13 mouse cellular contexts compared by ENCODE assay signal in the genomic region with DNA sequence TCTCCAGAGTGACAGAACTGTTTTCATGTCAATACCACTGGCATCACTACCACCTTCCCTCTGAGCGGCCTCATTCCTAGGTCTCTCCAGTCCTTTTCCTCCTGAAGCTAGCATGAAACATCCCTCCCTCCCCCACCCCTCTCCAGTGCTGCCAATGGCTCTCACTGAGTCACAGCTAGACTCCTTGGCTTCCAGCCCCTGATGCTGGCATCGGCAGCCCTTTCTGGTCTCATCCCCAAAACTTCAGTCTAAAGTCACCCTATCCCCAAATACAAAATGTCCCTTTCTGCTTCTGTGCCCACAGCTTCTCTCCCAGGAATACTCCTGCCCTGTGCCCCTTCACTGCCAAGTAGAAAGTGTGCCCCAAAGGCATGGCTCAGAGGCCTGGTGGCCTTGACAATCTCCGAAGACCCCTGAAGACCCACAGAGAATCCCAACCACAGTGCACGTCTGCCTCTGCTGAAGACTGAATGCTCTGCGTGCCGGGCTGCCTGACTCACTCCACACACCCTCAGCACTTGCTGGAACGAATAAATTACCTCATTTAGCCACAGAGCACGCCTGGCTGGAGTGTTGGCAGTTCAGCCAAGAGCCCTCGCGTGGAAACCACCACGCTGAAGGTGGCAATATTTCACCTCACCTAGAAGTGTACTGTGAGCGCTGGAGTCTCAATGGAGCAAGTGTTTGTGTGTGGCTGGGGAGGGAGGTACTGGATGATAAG. TPM values are rescaled to one million over a fixed set of nuclear protein-coding genes. Genes with fewer than 3 reads are reported as not detected.
DNase-seq lines count a peak whose midpoint lies in the region; ATAC-seq and TF ChIP-seq lines count a peak whose summit lies in the region.
"Had no signal": no experiment of that assay in that cellular context is flagged by ENCODE, and none has a peak within 500 bp of the region (broad histone marks: within the 10 kb centered on the region; RNA-seq: fewer than 3 reads in every experiment).

No protein-coding gene starts in this region.

- ATAC-seq in lung, postnatal 0 days: peak; percentile 70
- no peak for ATAC-seq in neural tube, embryonic 13.5 days (ENCODE audit: low read depth)

- DNase-seq in adrenal gland, postnatal 36 days: peak; percentile 68 to 72
- no peak for DNase-seq in adrenal gland, adult 18-20 months (ENCODE audit: low spot score in 2 of 2)
- peak; percentile 44 for DNase-seq in lung, postnatal 0 days (ENCODE audit: low spot score)
- no peak for DNase-seq in lung, adult 18-20 months
- DNase-seq in fibroblast of lung, adult 2 months (ENCODE audit: low read depth): peak; percentile 73
- DNase-seq in gastrocnemius, adult 18-20 months (ENCODE audit: low spot score): no peak
- DNase-seq in spleen, postnatal 4 days (ENCODE audit: low spot score in 2 of 2): no peak
- DNase-seq: cerebellum, adult 11 months; liver, embryonic 13.5 days had no signal

- H3K27ac ChIP-seq in lung, postnatal 0 days (ENCODE audit: low read length): no peak overlapping the region
- H3K27ac ChIP-seq in neural tube, embryonic 13.5 days (replicated peaks): peak overlapping the region; percentile 67
- H3K27ac ChIP-seq: embryonic facial prominence, embryonic 12.5 days; liver, embryonic 13.5 days; stomach, embryonic 15.5 days had no signal

- H3K4me1 ChIP-seq in lung, postnatal 0 days (ENCODE audit: insufficient read depth, low read depth, low read length): peaks cover 9% of the 10 kb centered on the region; the same call in 1 of the 2 replicates
- H3K4me1 ChIP-seq in neural tube, embryonic 13.5 days (replicated peaks): peaks cover 92% of the 10 kb centered on the region
- H3K4me1 ChIP-seq: liver, embryonic 13.5 days had no signal

- no peaks in the 10 kb centered on the region for H3K27me3 ChIP-seq in lung, postnatal 0 days (replicated peaks; ENCODE audit: insufficient read depth, low read length)
- H3K27me3 ChIP-seq in neural tube, embryonic 13.5 days: peaks cover 46% of the 10 kb centered on the region
- H3K27me3 ChIP-seq: embryonic facial prominence, embryonic 12.5 days; stomach, embryonic 15.5 days had no signal

- no peak for TF ChIP-seq CTCF in lung, postnatal 0 days (IDR thresholded peaks at IDR 0.05)

- no peak overlapping the region for H3K9ac ChIP-seq in lung, postnatal 0 days (replicated peaks; ENCODE audit: low read depth)
- peak overlapping the region; percentile 13; the same call in 1 of the 2 replicates for H3K9ac ChIP-seq in neural tube, embryonic 13.5 days
- H3K9ac ChIP-seq: embryonic facial prominence, embryonic 12.5 days; liver, embryonic 13.5 days; stomach, embryonic 15.5 days had no signal

- TF ChIP-seq EP300 in lung, postnatal 0 days (IDR thresholded peaks at IDR 0.05): no peak

- no peak overlapping the region for H3K4me2 ChIP-seq in lung, postnatal 0 days (replicated peaks; ENCODE audit: low read depth, low read length)
- no peak overlapping the region for H3K4me2 ChIP-seq in neural tube, embryonic 13.5 days
- H3K4me2 ChIP-seq: embryonic facial prominence, embryonic 12.5 days; liver, embryonic 13.5 days; stomach, embryonic 15.5 days had no signal

- no peaks in the 10 kb centered on the region for H3K36me3 ChIP-seq in lung, postnatal 0 days (ENCODE audit: insufficient read depth, low read length)
- no peaks in the 10 kb centered on the region for H3K36me3 ChIP-seq in neural tube, embryonic 13.5 days
- H3K36me3 ChIP-seq: liver, embryonic 13.5 days; stomach, embryonic 15.5 days had no signal

- H3K4me3 ChIP-seq in lung, postnatal 0 days (ENCODE audit: low read depth, low read length): no peak overlapping the region
- no peak overlapping the region for H3K4me3 ChIP-seq in neural tube, embryonic 13.5 days
- H3K4me3 ChIP-seq: embryonic facial prominence, embryonic 12.5 days; liver, embryonic 13.5 days; megakaryocyte, embryonic 14.5 days; stomach, embryonic 15.5 days had no signal

- H3K9me3 ChIP-seq in lung, postnatal 0 days (ENCODE audit: low read length): no peaks in the 10 kb centered on the region
- no peaks in the 10 kb centered on the region for H3K9me3 ChIP-seq in neural tube, embryonic 13.5 days
- H3K9me3 ChIP-seq: embryonic facial prominence, embryonic 12.5 days; liver, embryonic 13.5 days; megakaryocyte, embryonic 14.5 days; stomach, embryonic 15.5 days had no signal

- WGBS in lung, postnatal 0 days: 43% methylated on average over 12 of the region's 12 CpGs
- WGBS in neural tube, embryonic 13.5 days: 32% methylated on average over 12 of the region's 12 CpGs

RNA-seq across cellular contexts. Expression of gene Tcf20, which starts 47.0 kb away (rescaled TPM):
- 100 to 1,000 TPM in 1 of 2 experiments, 10 to 100 TPM in 1; 94.4 to 104 TPM for total RNA-seq in adrenal gland, postnatal 36 days (2021)
- total RNA-seq in adrenal gland, adult 18-20 months (2021): 10 to 100 TPM; 84.4 to 91.1 TPM
- 6.1 and 7.3 TPM in 2 replicates for polyA plus RNA-seq in lung, postnatal 0 days (2015; fragmentation: Nextera tagmentation; extraction: Ambion mirVana)
- 11.8 and 12.7 TPM in 2 replicates for polyA plus RNA-seq in neural tube, embryonic 13.5 days (2015; fragmentation: Nextera tagmentation; extraction: Ambion mirVana)
- 10 to 100 TPM; 33.2 to 36.0 TPM for total RNA-seq in gastrocnemius, adult 18-20 months (2021)

Comparison
In these comparisons a context has a peak if more than half of its experiments do, and no peak if none do; other contexts are left out.
1. DNase-seq: peak in adrenal gland, postnatal 36 days (2 of 2), lung, postnatal 0 days (single experiment) and fibroblast of lung, adult 2 months (single experiment); none in adrenal gland, adult 18-20 months (0 of 2), lung, adult 18-20 months (0 of 2), gastrocnemius, adult 18-20 months (single experiment) and spleen, postnatal 4 days (0 of 2).